Mouse (Mus musculus) midbrain, embryonic 14.5 days (tissue): Measurements from ENCODE around the gene Srsf10. TPM values are rescaled to one million over a fixed set of nuclear protein-coding genes. Genes with fewer than 3 reads are reported as not detected.

Source experiments
- ATAC-seq: fragments of 200-750 bp; cut with Nextera tagmentation; 2 replicates; pipeline ENCODE4 v1.8.0; 2017; ENCODE audit warnings: moderate number of reproducible peaks, moderate library complexity; ENCODE audit not compliant: low FRiP score, low TSS enrichment
- DNase-seq: peaks from one replicate; pipeline ENCODE4 v3.0.0-alpha.2; 2015
- H3K27ac ChIP-seq: fragments of 300-500 bp; sonication (generic); replicated peaks from 2 replicates; pipeline ENCODE4 v1.5.1; 2014; ENCODE audit warnings: mild to moderate bottlenecking, low read depth, low read length, moderate library complexity
- H3K27me3 ChIP-seq: fragments of 300-500 bp; sonication (generic); 2 replicates; pipeline ENCODE4 v1.6.1; 2014; ENCODE audit warnings: low read length, control low read depth, mixed read lengths; ENCODE audit not compliant: control insufficient read depth, insufficient read depth
- H3K36me3 ChIP-seq: fragments of 300-500 bp; sonication (generic); 2 replicates; pipeline ENCODE4 v1.6.1; 2014; ENCODE audit warnings: low read length, control low read depth; ENCODE audit not compliant: control insufficient read depth, insufficient read depth
- H3K4me1 ChIP-seq: fragments of 300-500 bp; sonication (generic); 2 replicates; pipeline ENCODE4 v1.6.1; 2014; ENCODE audit warnings: mild to moderate bottlenecking, antibody characterized with exemption, low read length, control low read depth; ENCODE audit not compliant: control insufficient read depth, insufficient read depth
- H3K4me2 ChIP-seq: fragments of 300-500 bp; sonication (generic); 2 replicates; pipeline ENCODE4 v1.6.1; 2014; ENCODE audit warnings: mild to moderate bottlenecking, low read length, moderate library complexity
- H3K4me3 ChIP-seq: fragments of 300-500 bp; sonication (generic); replicated peaks from 2 replicates; pipeline ENCODE4 v1.5.1; 2014; ENCODE audit warnings: low read depth, low read length
- H3K9ac ChIP-seq: fragments of 300-500 bp; sonication (generic); replicated peaks from 2 replicates; pipeline ENCODE4 v1.6.1; 2014; ENCODE audit warnings: mild to moderate bottlenecking, low read length, moderate library complexity
- H3K9me3 ChIP-seq: fragments of 300-500 bp; sonication (generic); 2 replicates; pipeline ENCODE4 v1.6.1; 2016; ENCODE audit warnings: low read length, control low read depth, mixed read lengths; ENCODE audit not compliant: control insufficient read depth
- WGBS: fragments of 180-500 bp; shearing (Covaris S2); extraction: QIAGEN DNeasy Blood & Tissue Kit; methylation state at CpG from one replicate; pipeline ENCODE4 v1.1.7; 2014; 5-methylcytosine and 5-hydroxymethylcytosine counted together
- polyA plus RNA-seq: library from polyadenylated mRNA; unstranded; fragments of >200 nt; fragmentation: Nextera tagmentation; extraction: Ambion mirVana; gene quantifications from 2 replicates; pipeline ENCODE4 v1.2.1, GENCODE M21; 2014

Srsf10 gene
- polyA plus RNA-seq: 247 and 266 TPM in 2 replicates

GRCm38 (mm10) chr4:135855536-135856222 is at the start of gene Srsf10:
Gene Srsf10 (plus strand): TSS chr4:135855747.
- peak within 1 kb of the TSS; percentile 92 for H3K4me3 ChIP-seq
- H3K9me3 ChIP-seq: no peaks in the 10 kb centered on the region
- H3K27me3 ChIP-seq: no peaks in the 10 kb centered on the region
- peak within 1 kb of the TSS; percentile 90 for H3K9ac ChIP-seq
- DNase-seq (peak; percentile 99), ATAC-seq (peak; percentile 95)
- under 1% methylated on average over 66 of the region's 67 CpGs for WGBS
- peak within 1 kb of the TSS; percentile 99 for H3K27ac ChIP-seq
- H3K4me1 ChIP-seq: peaks cover 36% of the 10 kb centered on the region
- peak within 1 kb of the TSS; percentile 87 for H3K4me2 ChIP-seq
- no peaks in the 10 kb centered on the region for H3K36me3 ChIP-seq

- Histone ChIP-seq H3K9me3 (no peaks in the 10 kb centered on the region), H3K27me3 (no peaks in the 10 kb centered on the region), H3K4me1 (no peaks in the 10 kb centered on the region), H3K9ac (no peak overlapping the region), H3K36me3 (no peaks in the 10 kb centered on the region), H3K27ac (no peak overlapping the region), H3K4me3 (no peak overlapping the region), H3K4me2 (no peak overlapping the region)
- WGBS: 81% methylated on average over 7 of the region's 7 CpGs
- no peak for ATAC-seq
- no peak for DNase-seq
These were observed 40.7 kb upstream of the Srsf10 start for GRCm38 (mm10) chr4:135814896-135815295.

GRCm38 (mm10) chr4:135816905-135817622 is 38.5 kb upstream of the Srsf10 start:
- H3K4me1 ChIP-seq: no peaks in the 10 kb centered on the region
- no peaks in the 10 kb centered on the region for H3K36me3 ChIP-seq
- H3K9ac ChIP-seq: no peak overlapping the region
- WGBS: 44% methylated on average over 12 of the region's 12 CpGs
- H3K9me3 ChIP-seq: no peaks in the 10 kb centered on the region
- no peak for ATAC-seq
- H3K4me2 ChIP-seq: no peak overlapping the region
- H3K4me3 ChIP-seq: no peak overlapping the region
- DNase-seq: peak; percentile 70
- no peak overlapping the region for H3K27ac ChIP-seq
- no peaks in the 10 kb centered on the region for H3K27me3 ChIP-seq

GRCm38 (mm10) chr4:135818366-135818765 is 37.2 kb upstream of the Srsf10 start:
- no peak for DNase-seq
- Histone ChIP-seq H3K9ac (no peak overlapping the region), H3K4me1 (no peaks in the 10 kb centered on the region), H3K4me3 (no peak overlapping the region), H3K4me2 (no peak overlapping the region), H3K9me3 (no peaks in the 10 kb centered on the region), H3K27me3 (no peaks in the 10 kb centered on the region), H3K27ac (no peak overlapping the region), H3K36me3 (no peaks in the 10 kb centered on the region)
- no peak for ATAC-seq
- WGBS: 85% methylated on average over 3 of the region's 3 CpGs

GRCm38 (mm10) chr4:135819826-135820526 is 35.6 kb upstream of the Srsf10 start:
- WGBS: 86% methylated on average over 17 of the region's 17 CpGs
- no peaks in the 10 kb centered on the region for H3K4me1 ChIP-seq
- H3K4me3 ChIP-seq: no peak overlapping the region
- no peaks in the 10 kb centered on the region for H3K36me3 ChIP-seq
- H3K9ac ChIP-seq: no peak overlapping the region
- no peak overlapping the region for H3K4me2 ChIP-seq
- ATAC-seq: no peak
- H3K27me3 ChIP-seq: no peaks in the 10 kb centered on the region
- DNase-seq: no peak
- H3K27ac ChIP-seq: no peak overlapping the region
- no peaks in the 10 kb centered on the region for H3K9me3 ChIP-seq

- Histone ChIP-seq H3K36me3 (no peaks in the 10 kb centered on the region), H3K9ac (no peak overlapping the region), H3K4me2 (no peak overlapping the region), H3K27ac (no peak overlapping the region), H3K9me3 (no peaks in the 10 kb centered on the region), H3K4me3 (no peak overlapping the region), H3K4me1 (no peaks in the 10 kb centered on the region), H3K27me3 (no peaks in the 10 kb centered on the region)
- DNase-seq (no peak), ATAC-seq (no peak)
- WGBS: 88% methylated on average over 4 of the region's 4 CpGs
These were observed 33.8 kb upstream of the Srsf10 start for GRCm38 (mm10) chr4:135821772-135822171.

GRCm38 (mm10) chr4:135823298-135823697 is 32.2 kb upstream of the Srsf10 start:
- no peaks in the 10 kb centered on the region for H3K27me3 ChIP-seq
- H3K4me2 ChIP-seq: no peak overlapping the region
- H3K4me1 ChIP-seq: no peaks in the 10 kb centered on the region
- ATAC-seq (no peak), DNase-seq (peak; percentile 46)
- H3K36me3 ChIP-seq: no peaks in the 10 kb centered on the region
- H3K27ac ChIP-seq: no peak overlapping the region
- H3K4me3 ChIP-seq: no peak overlapping the region
- H3K9me3 ChIP-seq: no peaks in the 10 kb centered on the region
- 63% methylated on average over 2 of the region's 2 CpGs for WGBS
- H3K9ac ChIP-seq: no peak overlapping the region

GRCm38 (mm10) chr4:135824254-135824653 is 31.3 kb upstream of the Srsf10 start:
- H3K27ac ChIP-seq: no peak overlapping the region
- peaks cover 9% of the 10 kb centered on the region for H3K4me1 ChIP-seq
- DNase-seq (no peak), ATAC-seq (no peak)
- H3K4me3 ChIP-seq: no peak overlapping the region
- H3K9me3 ChIP-seq: no peaks in the 10 kb centered on the region
- H3K27me3 ChIP-seq: no peaks in the 10 kb centered on the region
- 49% methylated on average over 8 of the region's 8 CpGs for WGBS
- no peaks in the 10 kb centered on the region for H3K36me3 ChIP-seq
- no peak overlapping the region for H3K4me2 ChIP-seq
- no peak overlapping the region for H3K9ac ChIP-seq
